Mouse (Mus musculus) T-cell, adult 66 days (primary cell): ENCODE results near the gene Psmd6. TPM values are rescaled to one million over a fixed set of nuclear protein-coding genes. Genes with fewer than 3 reads are reported as not detected.

Experiments used
- total RNA-seq, 2 experiments: library from RNA; stranded (reverse); gene quantifications; 3 replicates in 1 of 2; 4 replicates in 1 of 2; pipeline ENCODE4 v1.2.4; 2023

Psmd6 gene
- total RNA-seq, result 100 to 1,000 TPM; 106 to 115 TPM

DNA sequence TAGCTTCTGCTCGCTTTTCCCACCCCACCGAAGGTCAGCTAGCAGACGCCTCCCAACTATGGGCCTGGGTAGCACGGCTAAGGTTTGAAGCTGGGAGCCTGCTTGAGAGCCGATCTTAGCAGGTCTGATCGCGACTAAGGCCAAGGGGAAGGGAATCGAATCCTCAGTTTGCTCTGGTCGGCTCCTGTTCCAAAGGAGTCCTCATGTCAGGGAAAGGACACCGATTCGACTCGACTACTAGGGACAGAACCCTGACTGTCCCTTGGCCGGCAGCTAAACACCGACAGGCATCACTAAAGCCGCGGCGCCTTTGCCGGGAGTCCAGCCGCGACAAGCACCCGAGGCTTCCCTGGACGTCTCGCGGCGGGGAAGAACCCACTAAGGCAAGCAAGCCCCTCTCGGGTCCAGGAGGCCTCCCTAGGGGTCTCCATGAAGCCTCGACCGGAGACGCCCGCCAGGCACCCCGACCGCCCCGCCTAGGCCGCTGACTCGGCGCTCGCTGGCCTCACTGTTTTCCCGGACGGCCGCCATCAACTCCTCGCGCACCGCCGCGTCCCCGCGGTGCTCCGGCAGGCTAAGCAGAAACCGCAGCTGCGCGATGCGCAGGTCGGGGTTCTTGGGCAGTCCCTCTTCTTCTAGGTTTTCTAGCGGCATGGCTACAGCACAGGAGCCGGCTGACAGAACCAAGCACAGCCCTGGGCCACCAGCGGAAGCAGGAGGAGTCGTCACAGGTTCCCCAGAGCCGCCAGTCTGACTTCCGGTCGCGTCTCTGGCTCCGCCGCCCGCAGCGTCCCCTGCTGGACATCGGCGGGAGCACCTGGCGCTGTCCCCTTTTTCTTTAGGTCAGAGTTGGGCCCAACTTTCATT lies at the start of gene Psmd6:
TSS of gene Psmd6 (minus strand) at position 755 of the 867 bp plus-strand sequence.

Other genes with a start within 250 kb of the Psmd6 start
- not detected for gene Gm281, start 206.5 kb downstream of the Psmd6 start, total RNA-seq
- 10 to 100 TPM; 90.2 to 93.4 TPM for gene Atxn7, start 159.5 kb downstream of the Psmd6 start, total RNA-seq
- gene Thoc7, start 159.1 kb downstream of the Psmd6 start, total RNA-seq, result 10 to 100 TPM; 78.3 to 81.6 TPM
- gene Olfr720, start 65.9 kb upstream of the Psmd6 start, total RNA-seq, result not detected
- not detected for gene Olfr31, start 201.8 kb upstream of the Psmd6 start, total RNA-seq
- 10 to 100 TPM; 10.6 to 15.8 TPM for gene Il3ra, start 225.3 kb upstream of the Psmd6 start, total RNA-seq